Mouse (Mus musculus): ENCODE results near the gene Klhl41. TPM values are rescaled to one million over a fixed set of nuclear protein-coding genes. Genes with fewer than 3 reads are reported as not detected.

Gene Klhl41
- polyA plus RNA-seq, 1 experiment from 2014 or later, result 3.0 TPM

- Histone ChIP-seq H3K4me2 (replicated peaks) (peak overlapping the region; percentile 80), H3K4me3 (peak overlapping the region; percentile 96), H3K27ac (no peak overlapping the region), H3K27me3 (replicated peaks) (no peaks in the 10 kb centered on the region; the same call in 1 of the 2 replicates), H3K9ac (peak overlapping the region; percentile 73), H3K9me3 (no peaks in the 10 kb centered on the region), H3K4me1 (peaks cover 9% of the 10 kb centered on the region), H3K36me3 (no peaks in the 10 kb centered on the region)
- ATAC-seq (ENCODE audit: low FRiP score, low read depth), result no peak
- WGBS, result 1% methylated on average over 13 of the region's 13 CpGs
Measured at GRCm38 (mm10) chr2:69723519-69723825, 53.6 kb downstream of the Klhl41 start.

Other genes starting within 250 kb of the Klhl41 start
- 1.4 TPM in 2 replicates for gene Lrp2, start 84.1 kb upstream of the Klhl41 start, polyA plus RNA-seq (2016; fragmentation: Nextera tagmentation; extraction: Ambion mirVana)
- gene Bbs5, start 22.9 kb upstream of the Klhl41 start, polyA plus RNA-seq (2016; fragmentation: Nextera tagmentation; extraction: Ambion mirVana), result 20.7 and 24.0 TPM in 2 replicates
- gene Fastkd1, start 43.4 kb downstream of the Klhl41 start, polyA plus RNA-seq (2016; fragmentation: Nextera tagmentation; extraction: Ambion mirVana), result 17.1 and 17.4 TPM in 2 replicates
- 128 and 144 TPM in 2 replicates for gene Ppig, start 52.4 kb downstream of the Klhl41 start, polyA plus RNA-seq (2016; fragmentation: Nextera tagmentation; extraction: Ambion mirVana)
- 4.4 and 4.7 TPM in 2 replicates for gene Ccdc173, start 119.5 kb downstream of the Klhl41 start, polyA plus RNA-seq (2016; fragmentation: Nextera tagmentation; extraction: Ambion mirVana)
- gene Phospho2, start 119.5 kb downstream of the Klhl41 start, polyA plus RNA-seq (2016; fragmentation: Nextera tagmentation; extraction: Ambion mirVana), result 38.3 and 39.2 TPM in 2 replicates
- 46.4 and 50.9 TPM in 2 replicates for gene Klhl23, start 151.8 kb downstream of the Klhl41 start, polyA plus RNA-seq (2016; fragmentation: Nextera tagmentation; extraction: Ambion mirVana)
- gene Ssb, start 191.4 kb downstream of the Klhl41 start, polyA plus RNA-seq (2016; fragmentation: Nextera tagmentation; extraction: Ambion mirVana), result 355 and 373 TPM in 2 replicates
- 30.6 and 36.2 TPM in 2 replicates for gene Mettl5, start 215.5 kb downstream of the Klhl41 start, polyA plus RNA-seq (2016; fragmentation: Nextera tagmentation; extraction: Ambion mirVana)
- 19.2 and 22.6 TPM in 2 replicates for gene Ubr3, start 227.1 kb downstream of the Klhl41 start, polyA plus RNA-seq (2016; fragmentation: Nextera tagmentation; extraction: Ambion mirVana)